Mouse (Mus musculus) cortical plate, adult 2 months (tissue): ENCODE measurements around the gene Cnksr3.

ENCODE experiments used
- CTCF ChIP-seq: fragments of 200-500 bp; IDR thresholded peaks from 2 replicates; pipeline ENCODE4 v1.5.1; 2011; ENCODE audit warnings: mild to moderate bottlenecking, control low read depth, low read length; ENCODE audit not compliant: insufficient read depth; ENCODE audit errors: extremely low read depth
- POLR2A ChIP-seq: fragments of 200-500 bp; IDR thresholded peaks from 2 replicates; pipeline ENCODE4 v1.6.1; 2011; ENCODE audit warnings: mild to moderate bottlenecking, low read length, control low read depth; ENCODE audit not compliant: insufficient read depth; ENCODE audit errors: extremely low read depth

DNA sequence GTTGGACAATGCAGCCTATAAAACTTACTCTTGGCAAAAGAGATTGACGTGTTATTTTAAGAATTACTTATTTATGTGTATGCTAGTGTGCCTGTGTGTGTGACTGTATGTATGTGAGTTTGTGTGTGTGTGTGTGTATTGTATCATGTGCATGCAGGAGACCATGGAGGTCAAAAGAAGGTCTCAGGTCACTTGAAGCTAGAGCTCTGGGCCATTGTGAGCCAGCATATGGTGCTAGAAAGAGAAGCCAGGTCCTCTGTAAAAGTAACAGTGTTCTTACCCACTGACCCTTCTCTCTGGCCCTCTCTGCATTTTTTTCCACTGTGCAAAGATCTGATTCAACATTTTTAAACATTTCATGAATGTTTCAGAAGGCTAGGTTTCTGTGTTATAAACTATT lies 134.1 kb downstream of the Cnksr3 start:
- TF ChIP-seq POLR2A (no peak), CTCF (no peak)
